Comparison of ENCODE assay signal across 17 mouse cellular contexts in genomic region chr17:42918810-42919209, GRCm38 (mm10).
"Had no signal": no experiment of that assay in that cellular context is flagged by ENCODE, and none has a peak within 500 bp of the region (broad histone marks: within the 10 kb centered on the region; RNA-seq: fewer than 3 reads in every experiment).

No protein-coding gene starts in this region.

- H3K27me3 ChIP-seq: liver, embryonic 13.5 days; midbrain, embryonic 15.5 days; neural tube, embryonic 13.5 days; stomach, embryonic 15.5 days had no signal

- ATAC-seq: liver, postnatal 0 days; midbrain, embryonic 15.5 days had no signal

- H3K4me3 ChIP-seq: layer of hippocampus, adult 2 months; liver, embryonic 13.5 days; midbrain, embryonic 15.5 days; neural tube, embryonic 13.5 days; stomach, embryonic 15.5 days had no signal

- H3K9me3 ChIP-seq: liver, embryonic 13.5 days; midbrain, embryonic 15.5 days; neural tube, embryonic 13.5 days; stomach, embryonic 15.5 days had no signal

- H3K27ac ChIP-seq: layer of hippocampus, adult 2 months; liver, embryonic 13.5 days; midbrain, embryonic 15.5 days; neural tube, embryonic 13.5 days; stomach, embryonic 15.5 days had no signal

- H3K4me2 ChIP-seq: liver, embryonic 13.5 days; midbrain, embryonic 11.5 days; midbrain, embryonic 15.5 days; neural tube, embryonic 13.5 days; stomach, embryonic 15.5 days had no signal

- H3K9ac ChIP-seq: liver, embryonic 13.5 days; liver, postnatal 0 days; midbrain, embryonic 15.5 days; neural tube, embryonic 13.5 days; stomach, embryonic 15.5 days had no signal

- H3K4me1 ChIP-seq: liver, embryonic 13.5 days; midbrain, embryonic 15.5 days; neural tube, embryonic 13.5 days; stomach, embryonic 15.5 days had no signal

- H3K36me3 ChIP-seq: liver, embryonic 13.5 days; midbrain, embryonic 15.5 days; neural tube, embryonic 13.5 days; stomach, embryonic 15.5 days had no signal

- DNase-seq: kidney, adult 18-20 months; kidney, postnatal 10 days; kidney, postnatal 4 days; left cerebral cortex, postnatal 4 days; liver; liver, embryonic 13.5 days; liver, postnatal 0 days; lung, postnatal 36 days; retina, postnatal 1 day; right cerebral cortex, postnatal 4 days; spleen, adult 18-20 months; thymus, postnatal 36 days had no signal
